Mouse (Mus musculus) CH12.LX (cell line): ENCODE measurements around the gene Tfdp1. TPM values are rescaled to one million over a fixed set of nuclear protein-coding genes. Genes with fewer than 3 reads are reported as not detected.

Experiments used
- DNase-seq: peaks from one replicate; pipeline ENCODE4 v3.0.0-alpha.2; 2013; ENCODE audit errors: extremely low read depth
- H3K27ac ChIP-seq: 2 replicates; pipeline ENCODE4 v1.5.1; 2012; ENCODE audit warnings: low read depth, mild to moderate bottlenecking, control low read depth, moderate library complexity; ENCODE audit not compliant: insufficient read depth
- H3K27me3 ChIP-seq: replicated peaks from 2 replicates; pipeline ENCODE3; 2012; ENCODE audit warnings: inconsistent platforms
- H3K36me3 ChIP-seq, 2 experiments: replicated peaks in 1 of 2; 2 replicates each; pipeline versions ENCODE3 to v1.6.1; 2012; ENCODE audit warnings: inconsistent platforms in 1 of 2, low read length in 1 of 2, mild to moderate bottlenecking in 1 of 2, mixed read lengths in 1 of 2, moderate library complexity in 1 of 2; ENCODE audit not compliant: control insufficient read depth in 1 of 2, insufficient read depth in 1 of 2
- H3K4me1 ChIP-seq, 2 experiments: 2 replicates each; pipeline ENCODE4 v1.6.1; 2012; ENCODE audit warnings: inconsistent platforms in 1 of 2, moderate library complexity in 1 of 2; ENCODE audit not compliant: insufficient read depth in 2 of 2, control insufficient read depth in 1 of 2
- H3K4me2 ChIP-seq: 2 replicates; pipeline ENCODE4 v1.6.1; 2012; ENCODE audit warnings: low read depth, mild to moderate bottlenecking, control low read depth; ENCODE audit not compliant: poor library complexity, insufficient read depth, severe bottlenecking
- H3K4me3 ChIP-seq, 3 experiments: fragments of 150-350 bp in 1 of 3; sonication (generic) in 1 of 3; replicated peaks in 1 of 3; 2 replicates each; pipeline versions ENCODE3 to v1.5.1; 2011 to 2012; ENCODE audit warnings: low read depth in 2 of 3, low read length in 2 of 3, mild to moderate bottlenecking in 2 of 3, moderate library complexity in 2 of 3, control low read depth in 1 of 3, improper control_type of control experiment in 1 of 3, inconsistent platforms in 1 of 3, mixed read lengths in 1 of 3; ENCODE audit not compliant: poor library complexity in 1 of 3
- H3K79me2 ChIP-seq: replicated peaks from 2 replicates; pipeline ENCODE4 v1.6.1; 2012; ENCODE audit warnings: mild to moderate bottlenecking, moderate library complexity; ENCODE audit not compliant: control insufficient read depth, poor library complexity, insufficient read depth, severe bottlenecking; ENCODE audit errors: extremely low read depth
- H3K9ac ChIP-seq: 2 replicates; pipeline ENCODE4 v1.6.1; 2012; ENCODE audit warnings: low read depth, mild to moderate bottlenecking, control low read depth, moderate library complexity; ENCODE audit not compliant: insufficient read depth
- H3K9me3 ChIP-seq: replicated peaks from 2 replicates; pipeline ENCODE3; 2012; ENCODE audit warnings: low read length, inconsistent platforms, mixed read lengths
- BHLHE40 ChIP-seq: IDR thresholded peaks from 2 replicates; pipeline ENCODE4 v1.6.1; 2011; ENCODE audit warnings: mild to moderate bottlenecking, low read depth, low read length, improper control_type of control experiment
- CHD1 ChIP-seq: IDR thresholded peaks from 2 replicates; pipeline ENCODE4 v1.6.1; 2012; ENCODE audit warnings: low read depth, low read length, improper control_type of control experiment, inconsistent platforms
- CHD2 ChIP-seq: IDR thresholded peaks from 2 replicates; pipeline ENCODE4 v1.6.1; 2011; ENCODE audit warnings: low read length, improper control_type of control experiment
- GABPA ChIP-seq: IDR thresholded peaks from 2 replicates; pipeline ENCODE4 v1.6.1; 2012; ENCODE audit warnings: low read depth, low read length, improper control_type of control experiment, inconsistent platforms; ENCODE audit not compliant: insufficient replicate concordance
- JUND ChIP-seq: conservative IDR thresholded peaks from 2 replicates; pipeline ENCODE4 v1.6.1; 2011; ENCODE audit warnings: low read depth, low read length, improper control_type of control experiment
- KAT2A ChIP-seq: IDR thresholded peaks from 2 replicates; pipeline ENCODE4 v1.6.1; 2012; ENCODE audit warnings: low read length, improper control_type of control experiment, inconsistent platforms; ENCODE audit not compliant: insufficient replicate concordance
- MAFK ChIP-seq: IDR thresholded peaks from 2 replicates; pipeline ENCODE4 v1.6.1; 2011; ENCODE audit warnings: low read length, improper control_type of control experiment; ENCODE audit not compliant: insufficient replicate concordance
- MAX ChIP-seq: IDR thresholded peaks from 2 replicates; pipeline ENCODE4 v1.6.1; 2011; ENCODE audit warnings: low read length, improper control_type of control experiment
- MEF2A ChIP-seq: IDR thresholded peaks from 2 replicates; pipeline ENCODE4 v1.6.1; 2014; ENCODE audit warnings: low read depth, mild to moderate bottlenecking, inconsistent platforms, low read length, improper control_type of control experiment, borderline replicate concordance
- MXI1 ChIP-seq: IDR thresholded peaks from 2 replicates; pipeline ENCODE4 v1.6.1; 2011; ENCODE audit warnings: mild to moderate bottlenecking, low read depth, low read length, improper control_type of control experiment
- NELFE ChIP-seq: IDR thresholded peaks from 2 replicates; pipeline ENCODE4 v1.6.1; 2011; ENCODE audit warnings: low read depth, low read length, improper control_type of control experiment
- POLR2A ChIP-seq: IDR thresholded peaks from 2 replicates; pipeline ENCODE4 v1.6.1; 2011; ENCODE audit warnings: low read depth, mild to moderate bottlenecking, improper control_type of control experiment, low read length
- POLR2AphosphoS2 ChIP-seq: IDR thresholded peaks from 2 replicates; pipeline ENCODE4 v1.6.1; 2011; ENCODE audit warnings: low read depth, low read length, improper control_type of control experiment
- RAD21 ChIP-seq: IDR thresholded peaks from 2 replicates; pipeline ENCODE4 v1.6.1; 2011; ENCODE audit warnings: low read depth, mild to moderate bottlenecking, low read length, improper control_type of control experiment, moderate library complexity
- TCF12 ChIP-seq: IDR thresholded peaks from 2 replicates; pipeline ENCODE4 v1.6.1; 2014; ENCODE audit warnings: low read depth, mild to moderate bottlenecking, inconsistent platforms, low read length, improper control_type of control experiment
- UBTF ChIP-seq: IDR thresholded peaks from 2 replicates; pipeline ENCODE4 v1.6.1; 2012; ENCODE audit warnings: low read depth, mild to moderate bottlenecking, inconsistent platforms, low read length, improper control_type of control experiment, moderate library complexity
- USF1 ChIP-seq: IDR thresholded peaks from 2 replicates; pipeline ENCODE4 v1.6.1; 2014; ENCODE audit warnings: low read depth, mild to moderate bottlenecking, inconsistent platforms, low read length, improper control_type of control experiment
- USF2 ChIP-seq: conservative IDR thresholded peaks from 2 replicates; pipeline ENCODE4 v1.6.1; 2011; ENCODE audit warnings: low read depth, low read length, improper control_type of control experiment
- ZMIZ1 ChIP-seq: IDR thresholded peaks from 2 replicates; pipeline ENCODE4 v1.6.1; 2012; ENCODE audit warnings: low read depth, mild to moderate bottlenecking, inconsistent platforms, low read length, improper control_type of control experiment
- ZNF384 ChIP-seq: IDR thresholded peaks from 2 replicates; pipeline ENCODE4 v1.6.1; 2012; ENCODE audit warnings: low read depth, low read length, improper control_type of control experiment, inconsistent platforms
- dilution Hi-C: fragments of 300-500 bp; cut with MboI; formaldehyde crosslinking; loops from 2 replicates; pipeline ENCODE4 v1.14.3; 2020; ENCODE audit warnings: low sequenced_read_pairs; ENCODE audit not compliant: extremely low pct_unique_long_range_greater_than_20kb, extremely low pct_ligation_motif_present
- in situ Hi-C: fragments of 300-500 bp; cut with MboI; formaldehyde crosslinking; loops from 3 replicates; pipeline ENCODE4 v1.14.3; 2019; ENCODE audit warnings: low sequenced_read_pairs, low pct_ligation_motif_present, low pct_unique_long_range_greater_than_20kb, mixed read lengths
- polyA plus RNA-seq: library from polyadenylated mRNA; unstranded; fragments of >175 nt; gene quantifications from 2 replicates; pipeline ENCODE4 v1.2.1, GENCODE M21; 2012; ENCODE audit warnings: low read depth; ENCODE audit not compliant: insufficient read length
- total RNA-seq, 2 experiments: library from RNA; depleted of rRNA; stranded (reverse); fragments of 300-350 nt in 1 of 2; fragments of >200 nt in 1 of 2; gene quantifications; 2 replicates each; pipeline ENCODE4 v1.2.3; 2012 to 2014

Gene Tfdp1
- total and polyA plus RNA-seq, 3 experiments: 189 to 338 (median 301) TPM

DNA sequence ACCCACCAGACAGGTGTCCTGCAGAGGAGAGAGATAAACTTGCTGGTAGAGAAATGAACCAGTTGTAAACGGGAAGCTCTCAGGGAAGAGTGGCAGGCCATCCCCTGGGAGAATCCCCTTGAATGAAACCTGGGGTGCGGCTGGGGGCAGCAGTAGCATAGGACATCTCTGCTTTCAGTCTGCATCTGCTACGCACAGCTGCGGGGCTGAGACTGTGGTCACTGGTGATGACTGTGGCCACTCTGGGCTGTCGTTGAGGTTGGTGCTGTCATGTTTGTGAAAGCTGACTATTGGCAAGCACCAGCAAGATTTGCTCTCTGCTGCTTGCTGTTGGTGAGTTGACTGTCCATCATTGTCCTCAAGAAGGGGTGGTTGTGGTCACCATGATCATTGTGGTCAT is 13.0 kb downstream of the Tfdp1 start:
- Histone ChIP-seq H3K79me2 (peaks cover 89% of the 10 kb centered on the region), H3K9me3 (no peaks in the 10 kb centered on the region), H3K4me1 (peaks cover 36 to 68% of the 10 kb centered on the region in 2 experiments), H3K9ac (no peak overlapping the region), H3K4me3 (no peak overlapping the region), H3K4me2 (no peak overlapping the region), H3K36me3 (peaks cover 94 to 99% of the 10 kb centered on the region in 2 experiments), H3K27me3 (no peaks in the 10 kb centered on the region)
- DNase-seq: no peak
- in situ Hi-C loops (no loop called here), dilution Hi-C loops (no loop called here)
- no peak for TF ChIP-seq NELFE
- TF ChIP-seq BHLHE40: no peak
- no peak for TF ChIP-seq MAFK
- TF ChIP-seq TCF12: no peak
- TF ChIP-seq POLR2A: no peak
- TF ChIP-seq, all 38 proteins: peak for 0
- peak overlapping the region; percentile 13; the same call in 1 of the 2 replicates for H3K27ac ChIP-seq

DNA sequence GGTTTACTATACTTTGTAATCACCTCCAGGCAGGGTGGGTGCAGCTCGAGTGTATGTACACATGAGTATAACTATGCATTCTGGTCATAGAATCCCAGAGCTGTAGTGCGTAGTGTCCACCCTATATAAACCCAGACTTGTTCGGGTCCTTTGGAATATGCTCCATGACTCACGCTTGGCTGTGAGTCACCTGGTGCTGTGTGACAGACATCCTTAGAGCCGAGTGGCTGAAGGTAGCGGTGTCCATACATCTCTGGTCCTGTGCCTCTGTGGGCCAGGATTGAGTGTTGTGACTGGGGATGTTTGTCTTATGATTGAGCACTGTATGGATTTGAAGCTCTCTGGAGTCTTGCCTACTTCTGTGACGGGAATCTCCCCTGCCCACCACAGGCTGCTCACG is 14.1 kb downstream of the Tfdp1 start:
- dilution Hi-C loops: no loop called here
- Histone ChIP-seq H3K4me2 (no peak overlapping the region), H3K4me3 (no peak overlapping the region), H3K9me3 (no peaks in the 10 kb centered on the region), H3K36me3 (peaks cover 94 to 99% of the 10 kb centered on the region in 2 experiments), H3K9ac (no peak overlapping the region), H3K27ac (no peak overlapping the region), H3K27me3 (no peaks in the 10 kb centered on the region), H3K4me1 (peaks cover 34 to 65% of the 10 kb centered on the region in 2 experiments)
- DNase-seq: no peak
- in situ Hi-C loops: no loop called here
- TF ChIP-seq RAD21 (no peak), UBTF (no peak), ZNF384 (no peak), GABPA (no peak), USF2 (no peak), POLR2AphosphoS2 (no peak), MXI1 (no peak), JUND (no peak), MAFK (no peak), KAT2A (no peak), MAX (no peak), ZMIZ1 (no peak), POLR2A (no peak), CHD2 (no peak), USF1 (no peak), NELFE (no peak), MEF2A (no peak), CHD1 (no peak)
- TF ChIP-seq, all 38 proteins: peak for 0
- H3K79me2 ChIP-seq: peaks cover 82% of the 10 kb centered on the region
